Mouse (Mus musculus): Measurements from ENCODE around the gene Rcor2. TPM values are rescaled to one million over a fixed set of nuclear protein-coding genes. Genes with fewer than 3 reads are reported as not detected.

Rcor2 gene
- polyA plus RNA-seq, 1 experiment from 2014 or later = 13.4 TPM

DNA sequence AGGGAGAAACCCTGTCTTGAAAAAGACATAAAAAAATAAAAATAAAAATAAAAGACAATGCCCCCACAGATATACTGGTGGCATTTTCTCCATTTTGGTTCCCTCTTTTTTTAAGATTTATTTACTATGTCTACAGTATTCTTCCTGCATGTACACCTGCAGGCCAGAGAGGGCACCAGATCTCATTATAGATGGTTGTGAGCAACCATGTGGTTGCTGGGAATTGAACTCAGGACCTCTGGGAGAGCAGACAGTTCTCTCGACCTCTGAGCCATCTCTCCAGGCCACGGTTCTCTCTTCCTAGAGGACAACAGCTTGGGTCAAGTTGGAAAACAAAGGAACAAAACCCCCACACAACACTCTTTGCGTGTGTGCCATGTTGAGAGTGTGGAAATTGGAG is 5.2 kb upstream of the Rcor2 start:
- DNase-seq (ENCODE audit: low spot score) (no peak), ATAC-seq (ENCODE audit: low FRiP score) (no peak)
- Histone ChIP-seq H3K4me2 (replicated peaks) (no peak overlapping the region), H3K4me3 (replicated peaks; ENCODE audit: low read length) (no peak overlapping the region), H3K9me3 (ENCODE audit: control insufficient read depth, low read length) (no peaks in the 10 kb centered on the region), H3K27me3 (ENCODE audit: control insufficient read depth, insufficient read depth, low read length) (no peaks in the 10 kb centered on the region), H3K36me3 (replicated peaks; ENCODE audit: control insufficient read depth, insufficient read depth) (no peaks in the 10 kb centered on the region), H3K27ac (no peak overlapping the region), H3K9ac (no peak overlapping the region), H3K4me1 (replicated peaks; ENCODE audit: control insufficient read depth, insufficient read depth, low read length) (peaks cover 24% of the 10 kb centered on the region)
- WGBS = 95% methylated on average over 3 of the region's 3 CpGs

DNA sequence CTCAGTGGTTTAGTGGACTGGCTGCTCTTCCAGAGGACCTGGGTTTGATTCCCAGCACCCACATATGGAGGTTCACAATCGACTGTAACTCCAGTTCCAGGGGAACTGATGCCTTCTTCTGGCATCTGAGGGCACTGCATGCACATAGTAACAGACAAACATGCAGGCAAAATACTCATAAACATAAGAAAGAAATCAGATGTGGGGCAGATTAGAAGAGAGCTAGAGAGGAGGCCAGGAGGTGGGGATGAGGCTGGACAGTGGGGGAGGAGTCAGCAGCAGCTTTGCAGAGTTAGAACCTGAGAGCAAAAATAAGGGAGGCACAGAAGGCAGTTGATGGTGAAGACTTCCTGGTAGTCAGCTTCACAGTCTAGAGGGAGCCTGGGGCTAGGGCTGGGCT is 4.5 kb upstream of the Rcor2 start:
- Histone ChIP-seq H3K9me3 (ENCODE audit: control insufficient read depth, low read length) (no peaks in the 10 kb centered on the region), H3K36me3 (replicated peaks; ENCODE audit: control insufficient read depth, insufficient read depth) (no peaks in the 10 kb centered on the region), H3K27ac (no peak overlapping the region), H3K9ac (no peak overlapping the region), H3K4me1 (replicated peaks; ENCODE audit: control insufficient read depth, insufficient read depth, low read length) (peaks cover 29% of the 10 kb centered on the region), H3K4me2 (replicated peaks) (no peak overlapping the region), H3K4me3 (replicated peaks; ENCODE audit: low read length) (no peak overlapping the region), H3K27me3 (ENCODE audit: control insufficient read depth, insufficient read depth, low read length) (no peaks in the 10 kb centered on the region)
- no peak for ATAC-seq (ENCODE audit: low FRiP score)
- WGBS = 97% methylated on average over 1 of the region's 1 CpGs
- no peak for DNase-seq (ENCODE audit: low spot score)

DNA sequence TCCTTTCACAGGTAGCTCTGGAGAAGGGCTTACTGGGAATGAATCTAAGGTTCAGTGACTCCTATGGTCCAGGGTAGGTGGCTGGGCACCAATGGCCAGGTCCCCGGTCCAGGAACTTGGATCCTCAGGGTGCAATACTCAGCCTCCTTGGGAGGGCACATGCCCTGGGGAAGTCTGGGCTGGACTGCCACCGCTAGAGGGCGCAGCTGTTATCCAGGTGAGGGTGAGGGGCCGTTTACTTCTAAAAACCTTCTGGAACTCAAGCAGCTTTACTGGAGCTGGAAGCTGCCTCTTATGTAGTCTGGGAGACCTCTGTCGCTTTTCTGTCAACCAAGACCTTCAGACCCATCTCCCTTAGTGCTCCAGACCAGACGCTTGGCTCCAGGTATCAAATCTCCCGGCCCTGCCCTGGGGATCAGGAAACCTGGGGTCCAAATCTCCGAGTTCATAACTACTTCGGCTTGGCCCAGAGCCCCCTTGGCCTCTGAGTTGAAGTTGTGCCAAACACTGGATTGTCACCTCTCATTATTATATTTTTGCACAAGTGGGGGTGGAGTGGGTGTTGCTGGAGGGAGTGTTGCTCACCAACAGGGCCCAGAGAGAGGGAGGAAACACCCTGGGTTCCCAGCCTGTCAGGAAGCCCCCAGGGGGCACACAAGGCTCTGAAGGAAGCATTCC is 2.9 kb upstream of the Rcor2 start:
- no peak overlapping the region for H3K9ac ChIP-seq
- H3K27me3 ChIP-seq (ENCODE audit: control insufficient read depth, insufficient read depth, low read length) = no peaks in the 10 kb centered on the region
- H3K4me1 ChIP-seq (replicated peaks; ENCODE audit: control insufficient read depth, insufficient read depth, low read length) = peaks cover 34% of the 10 kb centered on the region
- 17% methylated on average over 9 of the region's 9 CpGs for WGBS
- no peaks in the 10 kb centered on the region for H3K9me3 ChIP-seq (ENCODE audit: control insufficient read depth, low read length)
- DNase-seq (ENCODE audit: low spot score) = peak; percentile 73
- H3K36me3 ChIP-seq (replicated peaks; ENCODE audit: control insufficient read depth, insufficient read depth) = no peaks in the 10 kb centered on the region
- H3K4me2 ChIP-seq (replicated peaks) = no peak overlapping the region
- H3K27ac ChIP-seq = peak overlapping the region; percentile 95; the same call in 1 of the 2 replicates
- ATAC-seq (ENCODE audit: low FRiP score) = no peak
- H3K4me3 ChIP-seq (replicated peaks; ENCODE audit: low read length) = no peak overlapping the region

DNA sequence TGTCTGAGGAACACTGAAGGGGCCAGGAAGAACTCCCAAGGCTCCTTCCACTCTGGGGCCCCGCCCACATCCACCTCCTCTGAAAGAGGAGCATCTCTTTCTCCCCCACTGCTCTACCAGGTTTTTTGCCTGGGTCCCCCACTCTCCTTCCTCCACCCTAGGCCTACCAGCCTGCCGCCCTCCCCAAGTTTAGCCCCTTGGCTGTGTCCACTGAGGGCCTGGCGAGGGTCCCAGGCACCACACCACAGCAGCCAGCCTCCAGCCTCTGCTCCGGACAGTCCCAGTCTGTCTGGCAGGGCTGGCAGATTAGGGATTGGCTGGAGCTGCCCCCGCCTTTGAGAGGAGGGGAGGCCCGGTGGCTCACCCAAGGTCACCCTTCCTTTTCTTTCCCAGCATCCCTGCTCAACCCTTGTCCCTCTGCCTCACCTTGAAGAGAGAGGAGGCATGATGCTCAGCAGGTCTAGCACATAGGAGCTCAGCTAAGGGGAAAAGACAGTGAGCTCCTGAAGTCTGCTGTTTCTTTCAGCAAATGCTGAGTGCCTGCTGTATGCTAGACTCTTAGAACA is 2.3 kb upstream of the Rcor2 start:
- no peak overlapping the region for H3K4me3 ChIP-seq (replicated peaks; ENCODE audit: low read length)
- DNase-seq (ENCODE audit: low spot score) = no peak
- no peak for ATAC-seq (ENCODE audit: low FRiP score)
- peak overlapping the region; percentile 4; the same call in 1 of the 2 replicates for H3K9ac ChIP-seq
- H3K36me3 ChIP-seq (replicated peaks; ENCODE audit: control insufficient read depth, insufficient read depth) = no peaks in the 10 kb centered on the region
- H3K9me3 ChIP-seq (ENCODE audit: control insufficient read depth, low read length) = no peaks in the 10 kb centered on the region
- H3K4me2 ChIP-seq (replicated peaks) = no peak overlapping the region; the same call in 1 of the 2 replicates
- H3K4me1 ChIP-seq (replicated peaks; ENCODE audit: control insufficient read depth, insufficient read depth, low read length) = peaks cover 40% of the 10 kb centered on the region
- WGBS = 9% methylated on average over 6 of the region's 6 CpGs
- peak overlapping the region; percentile 95 for H3K27ac ChIP-seq
- no peaks in the 10 kb centered on the region for H3K27me3 ChIP-seq (ENCODE audit: control insufficient read depth, insufficient read depth, low read length)

DNA sequence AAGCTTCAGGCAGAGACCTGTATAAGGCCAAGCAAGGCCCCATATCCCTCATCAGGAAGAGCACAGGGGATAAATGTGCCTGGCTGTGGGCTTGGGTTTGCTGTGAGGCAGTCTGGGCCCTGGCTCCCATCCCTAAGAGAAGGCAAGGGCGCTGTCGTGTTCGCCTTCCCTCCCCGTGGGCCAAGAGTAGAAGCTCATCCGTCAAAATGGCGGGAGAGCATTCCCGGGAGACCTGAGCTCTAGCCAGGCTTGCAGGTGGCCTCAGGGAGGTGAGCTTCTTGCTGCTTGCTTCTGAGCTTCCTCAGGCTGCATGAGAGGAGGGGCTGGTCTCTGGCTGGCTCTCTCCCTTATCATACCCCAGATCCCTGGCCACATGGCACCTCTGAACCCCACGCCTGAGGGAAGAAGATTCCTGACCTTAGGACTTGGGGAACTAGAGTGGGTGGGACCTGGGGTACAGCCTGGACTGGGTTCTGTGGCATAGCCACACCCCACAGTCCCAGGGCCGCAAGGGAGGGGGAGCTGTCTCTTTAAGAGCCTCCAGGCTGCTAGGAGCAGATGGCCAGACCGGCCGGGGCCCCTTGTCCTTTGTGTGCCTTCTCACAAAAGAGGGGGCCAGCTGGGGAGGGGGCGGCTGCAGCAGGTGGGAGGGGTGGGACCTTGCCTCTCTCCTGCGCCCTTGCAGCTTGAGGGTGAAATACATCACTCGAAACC is 1.5 kb upstream of the Rcor2 start:
- WGBS = 9% methylated on average over 14 of the region's 14 CpGs

DNA sequence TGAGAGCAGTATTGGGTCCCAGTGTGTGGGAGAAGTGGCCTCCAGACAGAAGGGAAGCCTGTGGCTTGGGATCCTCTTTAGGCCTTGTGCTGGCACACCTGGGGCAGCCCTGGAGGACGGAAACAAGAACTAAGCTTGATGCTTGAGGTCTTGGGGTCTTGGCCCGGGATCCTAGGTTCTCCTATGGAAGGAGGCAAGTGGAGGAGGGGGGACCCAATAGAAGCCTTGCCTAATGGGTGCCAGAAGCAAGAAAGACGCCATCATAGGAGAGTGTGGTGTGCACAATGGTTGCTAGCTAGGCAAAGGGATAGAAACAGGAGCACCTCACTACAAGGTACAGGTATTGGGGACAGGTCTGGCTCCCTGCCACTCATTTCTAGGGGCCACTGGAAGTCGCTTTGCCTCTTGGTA is 699 bp upstream of the Rcor2 start:
- H3K4me2 ChIP-seq (replicated peaks) = 0 out of 2 replicates have a peak overlapping the region, but pooled peaks have one; percentile 4
- H3K36me3 ChIP-seq (replicated peaks; ENCODE audit: control insufficient read depth, insufficient read depth) = peaks cover 9% of the 10 kb centered on the region
- peak overlapping the region; percentile 80; the same call in 1 of the 2 replicates for H3K9ac ChIP-seq
- H3K27ac ChIP-seq = peak overlapping the region; percentile 95
- H3K4me1 ChIP-seq (replicated peaks; ENCODE audit: control insufficient read depth, insufficient read depth, low read length) = peaks cover 51% of the 10 kb centered on the region
- no peak for DNase-seq (ENCODE audit: low spot score)
- H3K9me3 ChIP-seq (ENCODE audit: control insufficient read depth, low read length) = no peaks in the 10 kb centered on the region
- 27% methylated on average over 4 of the region's 4 CpGs for WGBS
- ATAC-seq (ENCODE audit: low FRiP score) = no peak
- no peaks in the 10 kb centered on the region for H3K27me3 ChIP-seq (ENCODE audit: control insufficient read depth, insufficient read depth, low read length)
- H3K4me3 ChIP-seq (replicated peaks; ENCODE audit: low read length) = no peak overlapping the region

More for the DNA sequence above, 1.5 kb upstream of the Rcor2 start:
- no peaks in the 10 kb centered on the region for H3K9me3 ChIP-seq (ENCODE audit: control insufficient read depth, low read length)
- peak; percentile 7; the same call in 1 of the 2 replicates for ATAC-seq (ENCODE audit: low FRiP score)
- H3K9ac ChIP-seq = no peak overlapping the region
- H3K4me1 ChIP-seq (replicated peaks; ENCODE audit: control insufficient read depth, insufficient read depth, low read length) = peaks cover 48% of the 10 kb centered on the region
- no peak overlapping the region for H3K4me3 ChIP-seq (replicated peaks; ENCODE audit: low read length)
- peaks cover under 1% of the 10 kb centered on the region for H3K36me3 ChIP-seq (replicated peaks; ENCODE audit: control insufficient read depth, insufficient read depth)
- no peak for DNase-seq (ENCODE audit: low spot score)
- H3K27me3 ChIP-seq (ENCODE audit: control insufficient read depth, insufficient read depth, low read length) = no peaks in the 10 kb centered on the region
- peak overlapping the region; percentile 4; the same call in 1 of the 2 replicates for H3K4me2 ChIP-seq (replicated peaks)
- H3K27ac ChIP-seq = peak overlapping the region; percentile 95

DNA sequence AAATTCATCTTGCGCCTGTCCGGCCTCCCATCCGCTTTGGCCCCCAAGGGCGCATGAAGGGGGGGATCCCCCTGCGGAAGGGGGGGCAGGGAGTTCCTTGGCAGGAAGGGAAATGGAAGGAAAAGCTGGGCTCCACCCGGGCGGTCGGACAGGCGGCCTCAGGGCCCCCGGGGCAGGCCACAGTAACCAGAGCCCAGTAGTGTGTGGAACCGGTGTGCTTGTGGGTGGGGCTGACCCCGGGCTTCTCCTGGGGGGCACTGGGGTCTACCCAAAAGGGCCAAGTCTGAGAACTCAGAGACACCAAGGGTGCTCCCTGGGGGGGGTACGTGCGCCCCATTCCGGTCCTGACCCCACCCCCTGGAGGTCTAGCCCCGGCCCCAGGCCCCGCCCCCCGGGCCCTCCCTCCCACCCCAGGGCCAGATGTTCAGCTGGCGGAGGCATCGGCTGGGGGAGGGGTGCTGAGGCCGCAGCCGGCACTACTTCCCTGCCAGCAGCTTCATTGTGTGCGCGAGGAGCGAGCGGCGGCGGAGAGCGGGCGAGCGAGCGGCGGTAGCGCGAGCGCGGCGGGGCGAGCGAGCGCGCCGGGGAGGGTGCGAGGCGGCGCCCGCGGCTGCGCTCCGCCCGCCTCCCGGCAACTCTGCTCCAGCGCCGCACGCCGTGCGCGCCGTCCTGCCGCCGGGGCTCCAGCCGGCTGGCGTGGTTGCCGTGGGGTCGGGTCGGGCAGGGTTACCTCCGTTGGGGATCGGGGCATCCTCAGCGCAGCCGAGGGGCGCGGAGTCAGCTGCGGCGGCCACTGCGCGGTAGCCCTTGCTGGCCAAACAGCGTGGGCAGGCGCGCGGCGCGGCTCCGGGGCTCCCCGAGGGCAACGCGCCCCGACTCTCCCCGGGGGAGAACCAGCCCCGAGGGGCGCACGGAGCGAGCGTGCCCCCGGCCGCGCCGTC is 926 bp downstream of the Rcor2 start:
- DNase-seq (ENCODE audit: low spot score) (peak; percentile 83), ATAC-seq (ENCODE audit: low FRiP score) (peak; percentile 64)
- H3K9ac ChIP-seq = peak overlapping the region; percentile 80
- H3K27me3 ChIP-seq (ENCODE audit: control insufficient read depth, insufficient read depth, low read length) = no peaks in the 10 kb centered on the region
- peak overlapping the region; percentile 66 for H3K4me2 ChIP-seq (replicated peaks)
- peaks cover 25% of the 10 kb centered on the region for H3K36me3 ChIP-seq (replicated peaks; ENCODE audit: control insufficient read depth, insufficient read depth)
- WGBS = 1% methylated on average over 75 of the region's 97 CpGs
- no peaks in the 10 kb centered on the region for H3K9me3 ChIP-seq (ENCODE audit: control insufficient read depth, low read length)
- H3K4me1 ChIP-seq (replicated peaks; ENCODE audit: control insufficient read depth, insufficient read depth, low read length) = peaks cover 51% of the 10 kb centered on the region
- H3K4me3 ChIP-seq (replicated peaks; ENCODE audit: low read length) = peak overlapping the region; percentile 88
- peak overlapping the region; percentile 95 for H3K27ac ChIP-seq

DNA sequence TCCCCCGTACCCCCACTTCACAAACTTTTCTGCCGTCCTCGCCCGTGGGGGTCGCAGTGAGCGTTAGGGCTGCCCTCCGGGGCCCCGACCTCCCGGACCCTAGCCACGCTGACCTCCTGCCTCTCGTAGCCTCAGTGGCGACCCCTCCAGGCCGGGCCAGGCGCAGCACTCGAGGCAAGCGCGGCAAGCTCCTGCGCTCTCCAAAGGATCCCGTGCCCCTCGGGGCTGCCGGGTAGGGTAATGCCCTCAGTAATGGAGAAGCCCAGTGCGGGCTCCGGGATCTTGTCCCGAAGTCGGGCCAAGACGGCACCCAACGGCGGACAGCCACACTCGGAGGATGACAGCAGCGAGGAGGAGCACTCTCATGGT is 1.6 kb downstream of the Rcor2 start:
- H3K9me3 ChIP-seq (ENCODE audit: control insufficient read depth, low read length) = no peaks in the 10 kb centered on the region
- no peaks in the 10 kb centered on the region for H3K27me3 ChIP-seq (ENCODE audit: control insufficient read depth, insufficient read depth, low read length)
- H3K4me1 ChIP-seq (replicated peaks; ENCODE audit: control insufficient read depth, insufficient read depth, low read length) = peaks cover 51% of the 10 kb centered on the region
- H3K27ac ChIP-seq = peak overlapping the region; percentile 95
- WGBS = under 1% methylated on average over 30 of the region's 30 CpGs
- DNase-seq (ENCODE audit: low spot score) = peak; percentile 67
- ATAC-seq (ENCODE audit: low FRiP score) = 0 out of 2 replicates have a peak, but pooled peaks have one; percentile 7
- peaks cover 32% of the 10 kb centered on the region for H3K36me3 ChIP-seq (replicated peaks; ENCODE audit: control insufficient read depth, insufficient read depth)
- peak overlapping the region; percentile 66 for H3K4me2 ChIP-seq (replicated peaks)
- peak overlapping the region; percentile 80 for H3K9ac ChIP-seq
- peak overlapping the region; percentile 88 for H3K4me3 ChIP-seq (replicated peaks; ENCODE audit: low read length)
